Mouse (Mus musculus): ENCODE results near the gene Cped1. TPM values are rescaled to one million over a fixed set of nuclear protein-coding genes. Genes with fewer than 3 reads are reported as not detected.

Cped1 gene
- total and polyA plus RNA-seq, 3 experiments = 6.9 to 23.3 (median 23.0) TPM

GRCm38 (mm10) chr6:22212158-22212557 lies 226.4 kb downstream of the Cped1 start:
- intact Hi-C loops (cut with DNase I) = no loop called here
- Histone ChIP-seq H3K27me3 (ENCODE audit: control insufficient read depth, insufficient read depth, low read length) (no peaks in the 10 kb centered on the region), H3K27ac (no peak overlapping the region), H3K9ac (ENCODE audit: low read depth, low read length) (no peak overlapping the region), H3K4me1 (ENCODE audit: control insufficient read depth, insufficient read depth, low read length) (no peaks in the 10 kb centered on the region), H3K4me3 (no peak overlapping the region), H3K79me2 (replicated peaks; ENCODE audit: control insufficient read depth, insufficient read depth, low read length) (no peaks in the 10 kb centered on the region), H3K36me3 (ENCODE audit: control insufficient read depth, insufficient read depth, low read length) (peaks cover 2% of the 10 kb centered on the region; the same call in 1 of the 2 replicates)
- TF ChIP-seq POLR2A (IDR thresholded peaks at IDR 0.05; ENCODE audit: insufficient read depth, low read depth, low read length) = no peak
- TF ChIP-seq EP300 (IDR thresholded peaks at IDR 0.05; ENCODE audit: insufficient read depth, low read depth, low read length) = no peak
- TF ChIP-seq CTCF (IDR thresholded peaks at IDR 0.05) = no peak
- WGBS = 80% methylated on average over 6 of the region's 6 CpGs
- DNase-seq = no peak

DNA sequence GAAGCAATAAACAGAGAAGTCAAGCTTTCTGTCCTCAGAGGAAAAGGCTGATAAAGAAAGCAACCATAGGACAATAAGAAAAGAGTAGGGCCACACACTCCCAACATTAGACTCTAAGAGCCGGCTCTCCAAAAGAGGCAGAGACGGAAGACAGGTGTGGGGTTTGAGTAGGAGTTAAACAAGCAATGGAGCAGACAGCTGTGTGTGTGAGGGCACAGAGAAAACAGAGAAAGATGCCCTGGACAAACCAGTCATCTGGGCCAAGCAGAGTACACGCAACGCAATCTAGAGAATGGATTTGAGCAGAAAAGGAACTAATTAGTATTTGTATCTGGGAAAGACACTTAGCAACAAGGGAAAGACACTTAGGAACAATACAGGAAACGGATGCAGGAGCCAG lies 227.5 kb downstream of the Cped1 start:
- Histone ChIP-seq H3K27me3 (ENCODE audit: control insufficient read depth, insufficient read depth, low read length) (no peaks in the 10 kb centered on the region), H3K4me1 (ENCODE audit: control insufficient read depth, insufficient read depth, low read length) (no peaks in the 10 kb centered on the region), H3K4me3 (no peak overlapping the region), H3K9ac (ENCODE audit: low read depth, low read length) (no peak overlapping the region), H3K79me2 (replicated peaks; ENCODE audit: control insufficient read depth, insufficient read depth, low read length) (no peaks in the 10 kb centered on the region), H3K36me3 (ENCODE audit: control insufficient read depth, insufficient read depth, low read length) (peaks cover 2% of the 10 kb centered on the region; the same call in 1 of the 2 replicates), H3K27ac (no peak overlapping the region)
- DNase-seq = no peak
- 84% methylated on average over 5 of the region's 5 CpGs for WGBS
- TF ChIP-seq POLR2A (IDR thresholded peaks at IDR 0.05; ENCODE audit: insufficient read depth, low read depth, low read length) (no peak), CTCF (IDR thresholded peaks at IDR 0.05) (no peak), EP300 (IDR thresholded peaks at IDR 0.05; ENCODE audit: insufficient read depth, low read depth, low read length) (no peak)
- intact Hi-C loops (cut with DNase I) = no loop called here

GRCm38 (mm10) chr6:22213813-22214212 lies 228.1 kb downstream of the Cped1 start:
- DNase-seq = no peak
- H3K9ac ChIP-seq (ENCODE audit: low read depth, low read length) = no peak overlapping the region
- H3K36me3 ChIP-seq (ENCODE audit: control insufficient read depth, insufficient read depth, low read length) = peaks cover 2% of the 10 kb centered on the region; the same call in 1 of the 2 replicates
- H3K27ac ChIP-seq = no peak overlapping the region
- no peaks in the 10 kb centered on the region for H3K79me2 ChIP-seq (replicated peaks; ENCODE audit: control insufficient read depth, insufficient read depth, low read length)
- no peak overlapping the region for H3K4me3 ChIP-seq
- WGBS = 30% methylated on average over 3 of the region's 3 CpGs
- TF ChIP-seq CTCF (IDR thresholded peaks at IDR 0.05) (no peak), POLR2A (IDR thresholded peaks at IDR 0.05; ENCODE audit: insufficient read depth, low read depth, low read length) (no peak), EP300 (IDR thresholded peaks at IDR 0.05; ENCODE audit: insufficient read depth, low read depth, low read length) (no peak)
- no peaks in the 10 kb centered on the region for H3K27me3 ChIP-seq (ENCODE audit: control insufficient read depth, insufficient read depth, low read length)
- intact Hi-C loops (cut with DNase I) = no loop called here
- H3K4me1 ChIP-seq (ENCODE audit: control insufficient read depth, insufficient read depth, low read length) = no peaks in the 10 kb centered on the region

- TF ChIP-seq EP300 (IDR thresholded peaks at IDR 0.05; ENCODE audit: insufficient read depth, low read depth, low read length) (no peak), POLR2A (IDR thresholded peaks at IDR 0.05; ENCODE audit: insufficient read depth, low read depth, low read length) (no peak), CTCF (IDR thresholded peaks at IDR 0.05) (no peak)
- Histone ChIP-seq H3K79me2 (replicated peaks; ENCODE audit: control insufficient read depth, insufficient read depth, low read length) (no peaks in the 10 kb centered on the region), H3K9ac (ENCODE audit: low read depth, low read length) (no peak overlapping the region), H3K4me1 (ENCODE audit: control insufficient read depth, insufficient read depth, low read length) (no peaks in the 10 kb centered on the region), H3K27ac (no peak overlapping the region), H3K27me3 (ENCODE audit: control insufficient read depth, insufficient read depth, low read length) (no peaks in the 10 kb centered on the region), H3K4me3 (no peak overlapping the region), H3K36me3 (ENCODE audit: control insufficient read depth, insufficient read depth, low read length) (peaks cover 2% of the 10 kb centered on the region; the same call in 1 of the 2 replicates)
- WGBS = 88% methylated on average over 6 of the region's 6 CpGs
- no peak for DNase-seq
- intact Hi-C loops (cut with DNase I) = no loop called here
Observed at GRCm38 (mm10) chr6:22214665-22215064, 228.9 kb downstream of the Cped1 start.

- Histone ChIP-seq H3K36me3 (ENCODE audit: control insufficient read depth, insufficient read depth, low read length) (peaks cover 4% of the 10 kb centered on the region), H3K4me1 (ENCODE audit: control insufficient read depth, insufficient read depth, low read length) (no peaks in the 10 kb centered on the region), H3K79me2 (replicated peaks; ENCODE audit: control insufficient read depth, insufficient read depth, low read length) (no peaks in the 10 kb centered on the region), H3K27ac (no peak overlapping the region), H3K4me3 (no peak overlapping the region), H3K27me3 (ENCODE audit: control insufficient read depth, insufficient read depth, low read length) (no peaks in the 10 kb centered on the region), H3K9ac (ENCODE audit: low read depth, low read length) (no peak overlapping the region)
- intact Hi-C loops (cut with DNase I) = no loop called here
- TF ChIP-seq CTCF (IDR thresholded peaks at IDR 0.05) (no peak), EP300 (IDR thresholded peaks at IDR 0.05; ENCODE audit: insufficient read depth, low read depth, low read length) (no peak), POLR2A (IDR thresholded peaks at IDR 0.05; ENCODE audit: insufficient read depth, low read depth, low read length) (no peak)
- DNase-seq = no peak
- 93% methylated on average over 14 of the region's 14 CpGs for WGBS
Observed at GRCm38 (mm10) chr6:22216276-22216973, 230.7 kb downstream of the Cped1 start.

GRCm38 (mm10) chr6:22221134-22221533 lies 235.4 kb downstream of the Cped1 start:
- intact Hi-C loops (cut with DNase I) = no loop called here
- no peaks in the 10 kb centered on the region for H3K27me3 ChIP-seq (ENCODE audit: control insufficient read depth, insufficient read depth, low read length)

More at GRCm38 (mm10) chr6:22221134-22221533, 235.4 kb downstream of the Cped1 start:
- no peaks in the 10 kb centered on the region for H3K4me1 ChIP-seq (ENCODE audit: control insufficient read depth, insufficient read depth, low read length)
- H3K4me3 ChIP-seq = no peak overlapping the region
- H3K79me2 ChIP-seq (replicated peaks; ENCODE audit: control insufficient read depth, insufficient read depth, low read length) = no peaks in the 10 kb centered on the region
- WGBS = 87% methylated on average over 8 of the region's 8 CpGs
- H3K9ac ChIP-seq (ENCODE audit: low read depth, low read length) = no peak overlapping the region
- no peak for DNase-seq
- TF ChIP-seq CTCF (IDR thresholded peaks at IDR 0.05) (no peak), EP300 (IDR thresholded peaks at IDR 0.05; ENCODE audit: insufficient read depth, low read depth, low read length) (no peak), POLR2A (IDR thresholded peaks at IDR 0.05; ENCODE audit: insufficient read depth, low read depth, low read length) (no peak)
- no peak overlapping the region for H3K27ac ChIP-seq
- peaks cover 2% of the 10 kb centered on the region for H3K36me3 ChIP-seq (ENCODE audit: control insufficient read depth, insufficient read depth, low read length)

Measured in heart, adult 2 months (tissue).